Mouse (Mus musculus) small intestine, adult 2 months (tissue): ENCODE results near the gene Mapk8ip1. TPM values are rescaled to one million over a fixed set of nuclear protein-coding genes. Genes with fewer than 3 reads are reported as not detected.

Source experiments
- H3K27ac ChIP-seq: fragments of 200-500 bp; 2 replicates; pipeline ENCODE4 v1.5.1; 2012; ENCODE audit warnings: low read depth, low read length, control low read depth, inconsistent platforms; ENCODE audit not compliant: insufficient read depth
- H3K27me3 ChIP-seq: fragments of 200-500 bp; 2 replicates; pipeline ENCODE4 v1.6.1; 2012; ENCODE audit warnings: mild to moderate bottlenecking, moderate library complexity, low read length, inconsistent platforms; ENCODE audit not compliant: control insufficient read depth, insufficient read depth
- H3K36me3 ChIP-seq: fragments of 200-500 bp; 2 replicates; pipeline ENCODE4 v1.6.1; 2012; ENCODE audit warnings: mild to moderate bottlenecking, low read length, control low read depth, inconsistent platforms; ENCODE audit not compliant: control insufficient read depth, insufficient read depth
- H3K4me1 ChIP-seq: fragments of 200-500 bp; 2 replicates; pipeline ENCODE4 v1.6.1; 2012; ENCODE audit warnings: low read length, inconsistent platforms, mixed read lengths; ENCODE audit not compliant: control insufficient read depth, insufficient read depth, insufficient read length
- H3K4me3 ChIP-seq: fragments of 200-500 bp; 2 replicates; pipeline ENCODE4 v1.5.1; 2012; ENCODE audit warnings: low read depth, mild to moderate bottlenecking, control low read depth, inconsistent platforms, low read length, moderate library complexity
- CTCF ChIP-seq: fragments of 200-500 bp; IDR thresholded peaks from 2 replicates; pipeline ENCODE4 v1.5.1; 2012; ENCODE audit warnings: low read depth, mild to moderate bottlenecking, control low read depth, inconsistent platforms, low read length, moderate library complexity, mixed read lengths; ENCODE audit not compliant: insufficient replicate concordance, insufficient read length; ENCODE audit errors: extremely low read depth
- POLR2A ChIP-seq: fragments of 200-500 bp; IDR thresholded peaks from 2 replicates; pipeline ENCODE4 v1.6.1; 2012; ENCODE audit warnings: low read depth, mild to moderate bottlenecking, control low read depth, inconsistent platforms, low read length, moderate library complexity
- WGBS: fragments of 180-500 bp; shearing (Covaris S2); methylation state at CpG from one replicate; pipeline ENCODE4 v1.1.7; 2018; 5-methylcytosine and 5-hydroxymethylcytosine counted together
- polyA plus RNA-seq: library from polyadenylated mRNA; depleted of rRNA; stranded (reverse); fragments of >200 nt; gene quantifications from 2 replicates; pipeline ENCODE4 v1.2.3, GENCODE M21; 2012

Gene Mapk8ip1
- polyA plus RNA-seq, 1 experiment: 4.7 TPM

DNA sequence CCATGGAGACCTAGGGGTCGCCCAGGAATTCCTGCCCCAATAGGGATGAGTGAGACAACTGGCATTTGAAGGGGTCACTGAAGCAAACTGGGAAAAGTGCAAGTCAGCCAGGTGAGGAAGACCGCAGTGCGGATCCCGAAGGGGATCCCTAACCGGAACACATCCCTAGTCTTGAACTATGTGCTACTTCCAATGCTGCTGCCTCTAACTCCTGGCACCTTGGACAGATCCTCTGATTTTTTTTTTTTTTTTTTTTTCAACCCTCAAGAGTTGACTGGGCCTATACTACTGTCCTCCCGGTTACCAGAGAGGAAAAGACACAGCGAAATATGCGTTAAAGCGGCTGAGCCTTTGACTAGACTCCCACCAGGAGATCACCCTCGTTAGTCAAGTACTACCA, 11.4 kb downstream of the Mapk8ip1 start:
- Histone ChIP-seq H3K4me3 (peak overlapping the region; percentile 67), H3K27ac (no peak overlapping the region), H3K27me3 (peaks cover 19% of the 10 kb centered on the region), H3K36me3 (no peaks in the 10 kb centered on the region), H3K4me1 (no peaks in the 10 kb centered on the region; the same call in 1 of the 2 replicates)
- TF ChIP-seq POLR2A: no peak
- TF ChIP-seq CTCF: no peak
- 21% methylated on average over 10 of the region's 10 CpGs for WGBS

DNA sequence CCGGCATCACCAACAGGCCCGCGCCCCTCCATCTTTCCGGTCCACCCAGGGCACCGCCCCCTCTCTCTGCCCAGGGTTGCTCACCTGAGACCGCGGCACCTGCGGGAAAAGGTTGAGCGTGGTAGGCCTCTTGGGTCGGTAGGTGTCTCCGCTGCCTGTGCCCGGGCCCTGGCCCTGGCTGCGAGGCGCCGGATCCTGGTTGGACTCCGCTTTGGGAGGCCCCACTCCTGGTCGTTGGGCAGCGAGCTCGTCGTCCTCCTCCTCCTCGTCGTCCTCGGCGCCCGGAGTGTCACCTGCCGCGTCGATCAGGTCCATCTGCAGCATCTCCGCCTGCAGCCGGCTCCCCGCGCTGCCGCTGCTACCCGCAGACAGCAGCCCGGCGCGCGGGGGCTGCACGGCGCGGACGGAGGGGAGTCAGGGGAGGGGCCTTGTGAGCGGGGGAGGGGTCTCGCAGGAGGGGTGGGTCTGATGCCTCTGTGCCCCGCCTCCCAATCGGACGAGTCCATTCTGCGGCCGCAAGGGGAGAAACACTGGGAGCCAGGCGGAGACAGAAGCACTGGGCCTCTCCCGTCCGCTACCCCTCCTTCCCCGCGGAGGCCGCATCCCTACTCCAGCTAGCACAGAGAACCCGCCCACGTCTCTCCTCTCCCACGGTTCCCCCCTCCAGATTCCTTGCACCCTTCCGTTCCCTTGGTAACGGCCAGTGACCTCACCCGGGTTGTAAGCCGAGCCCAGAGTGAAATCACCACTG, 12.0 kb downstream of the Mapk8ip1 start:
- 2% methylated on average over 62 of the region's 62 CpGs for WGBS
- no peaks in the 10 kb centered on the region for H3K36me3 ChIP-seq
- no peaks in the 10 kb centered on the region; the same call in 1 of the 2 replicates for H3K4me1 ChIP-seq
- peak overlapping the region; percentile 67 for H3K4me3 ChIP-seq
- TF ChIP-seq POLR2A (no peak), CTCF (no peak)
- H3K27ac ChIP-seq: no peak overlapping the region
- H3K27me3 ChIP-seq: peaks cover 19% of the 10 kb centered on the region

DNA sequence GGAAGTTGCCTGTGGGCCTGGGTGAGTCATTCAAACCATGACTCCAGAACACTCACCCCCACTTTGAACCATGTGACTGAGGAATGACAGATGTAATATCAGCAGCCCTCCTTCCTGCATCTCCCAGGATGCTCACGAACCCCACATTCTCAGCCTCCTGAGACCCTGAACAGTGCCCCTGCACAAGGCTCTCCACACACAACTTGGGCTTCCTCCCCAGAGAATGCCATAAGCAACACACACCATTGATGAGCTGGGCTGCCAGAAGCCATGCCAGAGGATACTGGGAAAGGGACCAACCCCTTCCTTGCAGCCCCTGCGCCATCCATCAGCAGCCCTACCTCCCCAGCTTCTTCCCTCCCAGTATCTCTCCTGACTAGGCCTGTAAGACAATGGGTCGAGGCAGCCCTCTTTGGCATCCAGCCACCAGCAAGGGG, 13.0 kb downstream of the Mapk8ip1 start:
- WGBS: 64% methylated on average over 3 of the region's 3 CpGs
- peaks cover 19% of the 10 kb centered on the region for H3K27me3 ChIP-seq
- H3K4me1 ChIP-seq: no peaks in the 10 kb centered on the region; the same call in 1 of the 2 replicates
- H3K4me3 ChIP-seq: no peak overlapping the region
- H3K27ac ChIP-seq: no peak overlapping the region
- no peak for TF ChIP-seq POLR2A
- no peak for TF ChIP-seq CTCF
- H3K36me3 ChIP-seq: no peaks in the 10 kb centered on the region

DNA sequence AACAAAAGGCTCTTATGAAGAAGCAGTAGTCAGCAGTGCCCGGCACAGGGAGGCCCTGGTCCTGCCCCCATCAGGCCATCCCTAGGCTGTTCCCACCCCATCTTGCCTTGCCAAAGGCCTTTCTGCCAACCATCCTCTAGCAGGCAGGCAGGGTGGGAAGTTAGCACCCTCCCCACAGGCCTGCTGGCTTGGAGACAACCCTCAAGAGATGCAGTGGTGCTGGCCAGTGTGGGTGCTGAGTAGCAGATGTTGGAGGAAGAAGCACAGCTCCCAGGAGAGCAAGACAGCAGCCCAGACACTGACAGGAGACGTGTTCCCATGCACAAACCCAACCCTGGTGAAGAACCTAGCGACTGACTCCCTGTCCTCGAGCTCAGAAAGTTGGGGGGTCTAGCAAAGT, 13.4 kb downstream of the Mapk8ip1 start:
- H3K27ac ChIP-seq: no peak overlapping the region
- H3K27me3 ChIP-seq: peaks cover 18% of the 10 kb centered on the region
- no peak for TF ChIP-seq CTCF
- no peak for TF ChIP-seq POLR2A
- no peaks in the 10 kb centered on the region; the same call in 1 of the 2 replicates for H3K4me1 ChIP-seq
- H3K36me3 ChIP-seq: 0 out of 2 replicates have a peak, but pooled peaks cover 2% of the 10 kb centered on the region
- 66% methylated on average over 4 of the region's 4 CpGs for WGBS
- no peak overlapping the region for H3K4me3 ChIP-seq

DNA sequence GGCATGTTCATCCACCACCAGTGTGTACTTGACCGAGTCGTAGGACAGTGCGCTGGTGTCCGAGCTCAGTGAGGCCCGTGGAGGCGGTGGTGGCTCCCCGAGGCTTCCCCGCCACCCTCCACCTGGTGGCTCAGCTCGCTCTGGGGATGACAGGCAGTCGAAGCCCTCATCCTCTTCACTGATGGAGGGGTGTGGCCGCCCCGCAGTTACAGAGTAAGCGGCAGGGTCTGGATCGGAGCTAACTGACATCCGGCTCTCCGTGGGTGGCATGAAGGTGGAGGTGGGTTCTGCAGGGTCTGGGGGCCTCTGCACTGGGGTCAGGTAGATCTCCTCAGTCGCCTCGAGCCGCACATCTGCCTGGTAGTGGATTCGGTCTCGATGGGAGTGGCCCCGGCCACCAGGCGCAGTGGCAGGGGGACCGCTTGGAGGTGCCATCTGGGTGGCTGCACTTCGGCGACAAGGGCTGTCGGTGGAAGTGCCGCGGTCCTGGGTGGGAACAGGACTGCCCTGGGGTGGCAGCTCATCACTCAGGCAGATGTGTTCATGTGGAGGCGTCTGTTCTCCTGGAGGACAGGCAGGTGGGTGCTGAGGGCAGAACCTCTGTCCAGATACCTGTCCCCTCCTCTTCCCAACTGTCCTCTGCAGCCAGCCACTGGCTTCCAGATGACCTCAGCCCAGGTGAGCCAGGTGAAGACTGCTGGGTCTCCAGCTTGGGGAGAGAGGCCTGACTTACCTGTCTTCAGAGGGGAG, 14.1 kb downstream of the Mapk8ip1 start:
- peaks cover 8% of the 10 kb centered on the region; the same call in 1 of the 2 replicates for H3K36me3 ChIP-seq
- TF ChIP-seq CTCF: no peak
- no peak for TF ChIP-seq POLR2A
- H3K4me1 ChIP-seq: no peaks in the 10 kb centered on the region; the same call in 1 of the 2 replicates
- peaks cover 12% of the 10 kb centered on the region for H3K27me3 ChIP-seq
- no peak overlapping the region for H3K27ac ChIP-seq
- 90% methylated on average over 30 of the region's 30 CpGs for WGBS
- no peak overlapping the region for H3K4me3 ChIP-seq

DNA sequence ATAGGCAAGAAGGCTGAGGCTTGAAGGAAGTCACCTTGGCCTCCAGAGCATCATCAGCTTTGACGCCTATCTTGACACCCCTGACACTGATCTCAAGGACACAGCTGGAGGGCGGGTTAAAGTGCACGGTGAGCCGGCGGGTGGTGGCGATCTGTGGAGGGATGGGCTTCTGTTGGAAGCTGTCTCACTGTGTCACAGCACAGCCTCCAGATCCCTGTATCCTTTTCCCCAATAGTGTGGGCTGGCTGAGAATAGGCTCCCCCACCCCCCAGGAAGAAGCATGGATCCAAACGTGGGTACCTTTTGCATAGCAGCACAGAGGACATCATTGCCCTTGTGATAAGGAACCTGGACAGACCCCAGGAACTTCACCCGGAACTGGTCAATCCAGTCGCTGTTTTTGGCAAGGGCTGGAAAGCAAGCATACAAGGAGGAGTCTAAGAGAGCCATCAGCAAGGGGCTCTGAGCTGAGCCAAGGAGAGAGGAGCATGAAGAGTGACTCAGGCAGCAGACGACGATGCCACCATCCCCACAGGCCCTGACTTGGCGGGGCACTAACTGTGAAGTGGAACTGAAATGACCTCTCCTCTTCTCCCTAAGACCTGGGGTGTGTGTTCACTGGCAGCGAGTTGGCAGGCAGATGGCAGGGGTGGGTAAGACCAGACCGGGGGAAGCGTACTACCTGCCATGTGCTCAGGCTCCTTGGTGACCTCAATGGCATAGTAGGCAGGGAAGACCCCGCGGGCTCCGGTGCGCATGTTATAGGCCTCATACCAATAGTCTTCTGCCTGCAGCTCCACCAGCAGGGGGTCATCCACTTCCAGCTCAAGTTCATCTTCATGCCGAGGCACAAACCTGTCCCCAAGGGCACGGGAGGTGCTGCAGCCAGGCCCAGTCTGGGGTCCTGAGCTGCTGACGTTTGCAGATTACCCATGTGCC, 15.7 kb downstream of the Mapk8ip1 start:
- TF ChIP-seq CTCF (no peak), POLR2A (no peak)

DNA sequence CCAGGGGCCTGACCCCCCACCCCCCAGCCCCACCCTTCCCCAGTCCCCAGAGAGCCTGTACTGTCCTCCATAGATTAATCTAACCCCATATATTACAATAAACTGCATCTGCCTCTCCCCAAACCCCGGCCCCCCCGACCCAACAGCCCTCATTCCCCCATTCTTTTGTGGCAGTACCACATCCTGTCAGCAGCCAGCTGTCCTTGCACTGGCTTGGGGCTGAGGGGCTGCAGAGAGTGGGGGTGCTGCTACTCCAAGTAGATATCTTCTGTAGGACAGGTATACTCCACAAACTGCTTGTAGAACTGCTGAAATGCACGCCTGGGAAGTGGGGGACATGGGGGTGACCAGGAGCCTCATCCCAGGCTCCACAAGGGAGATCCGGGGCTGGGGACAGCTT, 17.0 kb downstream of the Mapk8ip1 start:
- Histone ChIP-seq H3K36me3 (peaks cover 35% of the 10 kb centered on the region), H3K27me3 (no peaks in the 10 kb centered on the region; the same call in 1 of the 2 replicates), H3K27ac (no peak overlapping the region), H3K4me3 (no peak overlapping the region), H3K4me1 (no peaks in the 10 kb centered on the region)
- TF ChIP-seq POLR2A (no peak), CTCF (no peak)
- WGBS: 71% methylated on average over 4 of the region's 4 CpGs

More for the DNA sequence above, 15.7 kb downstream of the Mapk8ip1 start:
- Histone ChIP-seq H3K27ac (no peak overlapping the region), H3K36me3 (peaks cover 22% of the 10 kb centered on the region), H3K4me3 (no peak overlapping the region), H3K27me3 (peaks cover 6% of the 10 kb centered on the region), H3K4me1 (no peaks in the 10 kb centered on the region; the same call in 1 of the 2 replicates)
- WGBS: 64% methylated on average over 22 of the region's 22 CpGs
